Mouse (Mus musculus) liver, adult 2 months (tissue): ENCODE data around the gene Rap1gds1. TPM values are rescaled to one million over a fixed set of nuclear protein-coding genes. Genes with fewer than 3 reads are reported as not detected.

Experiments used
- DNase-seq: peaks from one replicate; pipeline ENCODE4 v3.0.0-alpha.2; 2011; ENCODE audit warnings: low read depth, low spot score; ENCODE audit errors: extremely low read depth
- H3K27ac ChIP-seq: fragments of 200-500 bp; replicated peaks from 2 replicates; pipeline ENCODE4 v1.5.1; 2012; ENCODE audit warnings: low read depth, mild to moderate bottlenecking, control low read depth, inconsistent platforms, low read length; ENCODE audit not compliant: insufficient read depth
- H3K27me3 ChIP-seq: fragments of 200-500 bp; 2 replicates; pipeline ENCODE4 v1.6.1; 2012; ENCODE audit warnings: mild to moderate bottlenecking, moderate library complexity, low read length, inconsistent platforms; ENCODE audit not compliant: control insufficient read depth, insufficient read depth
- H3K36me3 ChIP-seq: fragments of 200-500 bp; 2 replicates; pipeline ENCODE4 v1.6.1; 2012; ENCODE audit warnings: low read length, inconsistent platforms; ENCODE audit not compliant: control insufficient read depth, insufficient read depth
- H3K4me1 ChIP-seq: fragments of 200-500 bp; 2 replicates; pipeline ENCODE4 v1.6.1; 2011; ENCODE audit warnings: low read length; ENCODE audit not compliant: control insufficient read depth, insufficient read depth
- H3K4me3 ChIP-seq: fragments of 200-500 bp; 2 replicates; pipeline ENCODE4 v1.5.1; 2011; ENCODE audit warnings: low read depth, mild to moderate bottlenecking, control low read depth, low read length, moderate library complexity; ENCODE audit not compliant: insufficient read depth
- H3K79me2 ChIP-seq: fragments of 200-500 bp; 2 replicates; pipeline ENCODE4 v1.6.1; 2012; ENCODE audit warnings: inconsistent platforms, mild to moderate bottlenecking, low read length, moderate library complexity; ENCODE audit not compliant: control insufficient read depth, insufficient read depth
- H3K9ac ChIP-seq: fragments of 200-500 bp; 2 replicates; pipeline ENCODE4 v1.6.1; 2012; ENCODE audit warnings: low read depth, mild to moderate bottlenecking, control low read depth, inconsistent platforms, low read length
- CTCF ChIP-seq: fragments of 200-500 bp; IDR thresholded peaks from 2 replicates; pipeline ENCODE4 v1.5.1; 2011; ENCODE audit warnings: low read depth, low read length, control low read depth
- POLR2A ChIP-seq: fragments of 200-500 bp; IDR thresholded peaks from 2 replicates; pipeline ENCODE4 v1.6.1; 2011; ENCODE audit warnings: low read length, control low read depth; ENCODE audit not compliant: insufficient read depth; ENCODE audit errors: extremely low read depth
- WGBS: fragments of 180-500 bp; shearing (Covaris S2); methylation state at CpG from one replicate; pipeline ENCODE4 v1.1.7; 2018; 5-methylcytosine and 5-hydroxymethylcytosine counted together
- polyA plus RNA-seq: library from polyadenylated mRNA; depleted of rRNA; stranded (reverse); fragments of >200 nt; gene quantifications from 2 replicates; pipeline ENCODE4 v1.2.3, GENCODE M21; 2012; rRNA removed
- total RNA-seq: library from RNA; depleted of rRNA; stranded (reverse); fragments of >200 nt; gene quantifications from 2 replicates; pipeline ENCODE4 v1.2.3, GENCODE M21; 2014; rRNA removed

The Rap1gds1 gene
- total and polyA plus RNA-seq, 2 experiments = 6.7 to 13.9 TPM

DNA sequence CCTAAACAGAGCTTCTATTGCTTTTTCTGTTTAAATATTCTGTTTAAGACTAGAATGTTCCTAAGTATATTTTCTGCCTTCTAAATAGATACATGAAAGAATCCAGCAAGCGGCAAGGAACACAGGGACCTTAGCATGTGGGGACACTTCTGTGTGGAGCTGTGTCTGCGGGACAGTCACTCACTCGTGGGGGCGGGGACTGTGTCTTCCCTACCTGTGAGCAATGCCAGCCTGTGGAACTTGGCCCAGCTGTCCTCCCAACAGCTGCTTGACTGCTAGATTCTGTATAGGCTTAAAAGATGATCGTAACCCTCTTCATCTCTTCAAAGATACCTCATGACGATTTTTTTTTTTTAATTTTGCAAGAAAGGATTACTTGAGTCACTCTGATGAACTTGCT is 199.1 kb downstream of the Rap1gds1 start:
- Histone ChIP-seq H3K27me3 (no peaks in the 10 kb centered on the region), H3K27ac (no peak overlapping the region), H3K4me1 (no peaks in the 10 kb centered on the region), H3K36me3 (no peaks in the 10 kb centered on the region), H3K9ac (no peak overlapping the region), H3K4me3 (no peak overlapping the region), H3K79me2 (no peaks in the 10 kb centered on the region)
- no peak for DNase-seq
- TF ChIP-seq POLR2A (no peak), CTCF (no peak)
- 93% methylated on average over 6 of the region's 6 CpGs for WGBS

Other genes starting within 250 kb of the Rap1gds1 start
- gene Stpg2, start 130.5 kb upstream of the Rap1gds1 start, total RNA-seq = 0.07 TPM in 1 of 2 replicates, not detected in the other
- not detected in 2 replicates for gene Stpg2, start 130.5 kb upstream of the Rap1gds1 start, polyA plus RNA-seq